Mouse (Mus musculus) kidney, embryonic 15.5 days (tissue): ENCODE measurements around the gene Grin2a. TPM values are rescaled to one million over a fixed set of nuclear protein-coding genes. Genes with fewer than 3 reads are reported as not detected.

ENCODE experiments used
- ATAC-seq: fragments of 200-750 bp; cut with Nextera tagmentation; replicated peaks from 2 replicates; pipeline ENCODE4 v1.8.0; 2017; ENCODE audit warnings: moderate TSS enrichment; ENCODE audit not compliant: low FRiP score
- H3K27ac ChIP-seq: fragments of 300-500 bp; sonication (generic); 2 replicates; pipeline ENCODE4 v1.5.1; 2015; ENCODE audit warnings: mild to moderate bottlenecking, inconsistent platforms
- H3K27me3 ChIP-seq: fragments of 300-500 bp; sonication (generic); 2 replicates; pipeline ENCODE4 v1.6.1; 2015; ENCODE audit warnings: inconsistent platforms
- H3K36me3 ChIP-seq: fragments of 300-500 bp; sonication (generic); 2 replicates; pipeline ENCODE4 v1.6.1; 2015; ENCODE audit warnings: inconsistent platforms
- H3K4me1 ChIP-seq: fragments of 300-500 bp; sonication (generic); 2 replicates; pipeline ENCODE4 v1.6.1; 2015; ENCODE audit warnings: inconsistent platforms
- H3K4me2 ChIP-seq: fragments of 300-500 bp; sonication (generic); 2 replicates; pipeline ENCODE4 v1.6.1; 2015; ENCODE audit warnings: moderate library complexity, mild to moderate bottlenecking, inconsistent platforms
- H3K4me3 ChIP-seq: fragments of 300-500 bp; sonication (generic); replicated peaks from 2 replicates; pipeline ENCODE4 v1.5.1; 2015; ENCODE audit warnings: mild to moderate bottlenecking, inconsistent platforms
- H3K9ac ChIP-seq: fragments of 300-500 bp; sonication (generic); 2 replicates; pipeline ENCODE4 v1.6.1; 2015; ENCODE audit warnings: mild to moderate bottlenecking, inconsistent platforms
- H3K9me3 ChIP-seq: fragments of 300-500 bp; sonication (generic); replicated peaks from 2 replicates; pipeline ENCODE4 v1.6.1; 2016; ENCODE audit warnings: inconsistent platforms
- WGBS: fragments of 180-500 bp; shearing (Covaris S2); methylation state at CpG from one replicate; pipeline ENCODE4 v1.1.7; 2015; ENCODE audit warnings: mixed read lengths; 5-methylcytosine and 5-hydroxymethylcytosine counted together
- polyA plus RNA-seq: library from polyadenylated mRNA; unstranded; fragments of >200 nt; fragmentation: Nextera tagmentation; extraction: Ambion mirVana; gene quantifications from 2 replicates; pipeline ENCODE4 v1.2.1, GENCODE M21; 2015

Gene Grin2a
- polyA plus RNA-seq, 1 experiment from 2014 or later: 0.44 TPM

- peak overlapping the region; percentile 83 for H3K4me2 ChIP-seq
- H3K27me3 ChIP-seq: peaks cover 69% of the 10 kb centered on the region
- H3K27ac ChIP-seq: no peak overlapping the region
- no peaks in the 10 kb centered on the region for H3K9me3 ChIP-seq
- no peak overlapping the region for H3K9ac ChIP-seq
- 24% methylated on average over 13 of the region's 13 CpGs for WGBS
- no peaks in the 10 kb centered on the region for H3K36me3 ChIP-seq
- ATAC-seq: no peak
- peak overlapping the region; percentile 43 for H3K4me3 ChIP-seq
- peaks cover 37% of the 10 kb centered on the region for H3K4me1 ChIP-seq
These were observed 452 bp upstream of the Grin2a start for GRCm38 (mm10) chr16:9995814-9996210.

- H3K4me1 ChIP-seq: peaks cover 37% of the 10 kb centered on the region
- peak; percentile 37 for ATAC-seq
- H3K27me3 ChIP-seq: peaks cover 78% of the 10 kb centered on the region
- H3K4me2 ChIP-seq: peak overlapping the region; percentile 83
- 0 out of 2 replicates have a peak overlapping the region, but pooled peaks have one; percentile 17 for H3K9ac ChIP-seq
- H3K9me3 ChIP-seq: no peaks in the 10 kb centered on the region
- WGBS: 0% methylated on average over 40 of the region's 51 CpGs
- peak overlapping the region; percentile 43 for H3K4me3 ChIP-seq
- H3K27ac ChIP-seq: no peak overlapping the region
- H3K36me3 ChIP-seq: no peaks in the 10 kb centered on the region
These were observed 1.1 kb downstream of the Grin2a start for GRCm38 (mm10) chr16:9994041-9994950.

GRCm38 (mm10) chr16:9993255-9994040 is 1.9 kb downstream of the Grin2a start:
- Histone ChIP-seq H3K4me2 (peak overlapping the region; percentile 83), H3K27me3 (peaks cover 78% of the 10 kb centered on the region), H3K4me3 (peak overlapping the region; percentile 43), H3K27ac (no peak overlapping the region), H3K9me3 (no peaks in the 10 kb centered on the region), H3K36me3 (no peaks in the 10 kb centered on the region), H3K4me1 (peaks cover 37% of the 10 kb centered on the region), H3K9ac (peak overlapping the region; percentile 17; the same call in 1 of the 2 replicates)
- under 1% methylated on average over 39 of the region's 39 CpGs for WGBS
- peak; percentile 49 for ATAC-seq

- Histone ChIP-seq H3K27ac (no peak overlapping the region), H3K9me3 (no peaks in the 10 kb centered on the region), H3K4me3 (peak overlapping the region; percentile 43), H3K9ac (no peak overlapping the region), H3K4me2 (peak overlapping the region; percentile 83), H3K36me3 (no peaks in the 10 kb centered on the region), H3K4me1 (peaks cover 37% of the 10 kb centered on the region), H3K27me3 (peaks cover 76% of the 10 kb centered on the region)
- WGBS: under 1% methylated on average over 17 of the region's 17 CpGs
- ATAC-seq: peak; percentile 58; the same call in 1 of the 2 replicates
These were observed 2.6 kb downstream of the Grin2a start for GRCm38 (mm10) chr16:9992773-9993221.

- H3K9me3 ChIP-seq: no peaks in the 10 kb centered on the region
- peak overlapping the region; percentile 43; the same call in 1 of the 2 replicates for H3K4me3 ChIP-seq
- no peak for ATAC-seq
These were observed 3.1 kb downstream of the Grin2a start for GRCm38 (mm10) chr16:9992076-9992772.

GRCm38 (mm10) chr16:9985041-9985440 is 10.3 kb downstream of the Grin2a start:
- no peaks in the 10 kb centered on the region for H3K36me3 ChIP-seq
- no peaks in the 10 kb centered on the region for H3K4me1 ChIP-seq
- no peak overlapping the region for H3K4me3 ChIP-seq
- H3K9ac ChIP-seq: no peak overlapping the region
- H3K9me3 ChIP-seq: no peaks in the 10 kb centered on the region
- peak; percentile 69 for ATAC-seq
- peaks cover 5% of the 10 kb centered on the region for H3K27me3 ChIP-seq
- H3K27ac ChIP-seq: no peak overlapping the region
- 36% methylated on average over 3 of the region's 3 CpGs for WGBS
- H3K4me2 ChIP-seq: no peak overlapping the region

More at GRCm38 (mm10) chr16:9992076-9992772, 3.1 kb downstream of the Grin2a start:
- Histone ChIP-seq H3K4me1 (peaks cover 37% of the 10 kb centered on the region), H3K9ac (no peak overlapping the region), H3K27me3 (peaks cover 73% of the 10 kb centered on the region), H3K27ac (no peak overlapping the region), H3K36me3 (no peaks in the 10 kb centered on the region), H3K4me2 (peak overlapping the region; percentile 83)
- 11% methylated on average over 34 of the region's 34 CpGs for WGBS

- Histone ChIP-seq H3K9me3 (no peaks in the 10 kb centered on the region), H3K4me2 (no peak overlapping the region), H3K4me1 (no peaks in the 10 kb centered on the region), H3K4me3 (no peak overlapping the region), H3K27me3 (no peaks in the 10 kb centered on the region), H3K36me3 (no peaks in the 10 kb centered on the region), H3K27ac (no peak overlapping the region), H3K9ac (no peak overlapping the region)
- ATAC-seq: no peak
- WGBS: 30% methylated on average over 2 of the region's 2 CpGs
These were observed 14.7 kb downstream of the Grin2a start for GRCm38 (mm10) chr16:9980641-9981040.

- H3K36me3 ChIP-seq: no peaks in the 10 kb centered on the region
- H3K9me3 ChIP-seq: no peaks in the 10 kb centered on the region
- no peaks in the 10 kb centered on the region for H3K4me1 ChIP-seq
- H3K27ac ChIP-seq: no peak overlapping the region
- H3K9ac ChIP-seq: no peak overlapping the region
- H3K4me2 ChIP-seq: no peak overlapping the region
- WGBS: 85% methylated on average over 2 of the region's 2 CpGs
- ATAC-seq: no peak
- no peaks in the 10 kb centered on the region for H3K27me3 ChIP-seq
- H3K4me3 ChIP-seq: no peak overlapping the region
These were observed 17.2 kb downstream of the Grin2a start for GRCm38 (mm10) chr16:9978173-9978572.

- WGBS: 95% methylated on average over 3 of the region's 3 CpGs
- H3K27ac ChIP-seq: no peak overlapping the region
- no peak for ATAC-seq
- no peak overlapping the region for H3K4me2 ChIP-seq
- no peaks in the 10 kb centered on the region for H3K4me1 ChIP-seq
- no peaks in the 10 kb centered on the region for H3K36me3 ChIP-seq
- no peak overlapping the region for H3K4me3 ChIP-seq
- H3K27me3 ChIP-seq: no peaks in the 10 kb centered on the region
- H3K9ac ChIP-seq: no peak overlapping the region
- no peaks in the 10 kb centered on the region for H3K9me3 ChIP-seq
These were observed 22.7 kb downstream of the Grin2a start for GRCm38 (mm10) chr16:9972705-9973104.

GRCm38 (mm10) chr16:9964469-9964868 is 30.9 kb downstream of the Grin2a start:
- no peak overlapping the region for H3K27ac ChIP-seq
- H3K4me3 ChIP-seq: no peak overlapping the region
- no peak overlapping the region for H3K4me2 ChIP-seq
- no peaks in the 10 kb centered on the region for H3K36me3 ChIP-seq
- no peak for ATAC-seq
- H3K4me1 ChIP-seq: no peaks in the 10 kb centered on the region
- H3K9me3 ChIP-seq: no peaks in the 10 kb centered on the region
- 71% methylated on average over 6 of the region's 6 CpGs for WGBS
- no peak overlapping the region for H3K9ac ChIP-seq
- no peaks in the 10 kb centered on the region for H3K27me3 ChIP-seq

GRCm38 (mm10) chr16:9962482-9962881 is 32.9 kb downstream of the Grin2a start:
- no peak for ATAC-seq
- H3K27me3 ChIP-seq: no peaks in the 10 kb centered on the region
- H3K9ac ChIP-seq: no peak overlapping the region
- no peaks in the 10 kb centered on the region for H3K36me3 ChIP-seq
- H3K4me3 ChIP-seq: no peak overlapping the region
- no peaks in the 10 kb centered on the region for H3K4me1 ChIP-seq
- H3K27ac ChIP-seq: no peak overlapping the region
- 76% methylated on average over 1 of the region's 1 CpGs for WGBS
- no peaks in the 10 kb centered on the region for H3K9me3 ChIP-seq
- H3K4me2 ChIP-seq: no peak overlapping the region
